Mouse (Mus musculus) testis, adult 2 months (tissue): ENCODE measurements around the gene Ang5.

ENCODE experiments used
- CTCF ChIP-seq: fragments of 200-500 bp; IDR thresholded peaks from 2 replicates; pipeline ENCODE4 v1.5.1; 2012; ENCODE audit warnings: low read depth, mild to moderate bottlenecking, inconsistent platforms, low read length, moderate library complexity; ENCODE audit not compliant: control insufficient read depth, insufficient read depth, insufficient replicate concordance
- POLR2A ChIP-seq: fragments of 200-500 bp; IDR thresholded peaks from 2 replicates; pipeline ENCODE4 v1.6.1; 2012; ENCODE audit warnings: low read depth, mild to moderate bottlenecking, inconsistent platforms, low read length, moderate library complexity; ENCODE audit not compliant: control insufficient read depth

DNA sequence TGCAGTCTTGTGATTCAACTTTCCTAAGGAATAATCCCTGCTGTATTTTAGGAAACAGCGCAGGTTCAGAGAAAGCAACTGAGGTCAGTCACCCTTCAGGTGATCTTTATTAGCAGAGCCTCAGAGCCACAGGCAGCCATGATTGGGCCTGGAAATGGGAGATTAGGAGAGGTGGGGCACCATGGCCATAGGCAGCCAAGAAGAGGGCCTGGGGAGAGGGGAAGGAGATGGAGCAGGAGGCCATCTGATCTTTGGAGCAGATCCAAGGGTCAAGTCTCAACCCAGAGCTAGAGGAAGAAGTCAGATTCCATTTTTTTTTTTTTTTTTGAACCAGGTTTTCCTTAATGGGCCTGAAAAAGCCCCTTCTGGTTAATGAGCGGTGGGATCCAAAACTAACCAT, 29.3 kb downstream of the Ang5 start:
- TF ChIP-seq CTCF (no peak), POLR2A (no peak)
